Mouse (Mus musculus) lung, adult 18-20 months (tissue): ENCODE results near the gene Olfr190.
"Not testable (repeated sequence)": the region's sequence is repeated elsewhere in the genome, so short reads cannot be mapped to it uniquely, and the experiment has no call there.

Source experiments
- DNase-seq, 2 experiments: peaks; one replicate each; pipeline ENCODE4 v3.0.0; 2022; ENCODE audit warnings: mixed read lengths in 2 of 2

Gene Olfr190

DNA sequence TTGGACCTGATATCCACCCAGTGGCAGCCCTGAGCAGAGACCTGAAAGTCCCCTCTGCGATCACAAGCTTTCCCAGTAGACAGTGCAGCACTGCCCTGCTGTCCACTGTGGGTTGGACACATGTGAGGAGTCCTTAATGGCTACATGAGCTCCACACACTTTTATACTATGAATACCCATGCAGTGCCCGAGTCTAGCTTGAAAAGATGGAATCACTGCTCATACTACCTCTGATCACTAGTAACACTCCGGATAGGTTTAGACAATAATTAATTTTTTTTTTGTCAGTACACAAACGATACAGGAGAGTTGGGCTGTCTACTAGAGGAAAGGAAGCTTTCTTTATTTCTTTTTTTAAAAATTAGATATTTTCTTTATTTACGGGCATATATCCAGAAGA, at the start of gene Olfr190:
Olfr190 (minus strand) TSS at position 101 of the 400 bp plus-strand sequence.
- DNase-seq = no peak

GRCm38 (mm10) chr16:59120969-59121368, 43.2 kb upstream of the Olfr190 start, which contains the start of gene Olfr194:
TSS of gene Olfr194 (minus strand) at chr16:59121069.
- DNase-seq = no peak

GRCm38 (mm10) chr16:59111781-59112180, 34.0 kb upstream of the Olfr190 start, which contains the start of gene Olfr193:
TSS of gene Olfr193 (minus strand) at chr16:59111881.
- DNase-seq = no peak

- not testable (repeated sequence) for DNase-seq
Measured at GRCm38 (mm10) chr16:59108522-59108921, 30.7 kb upstream of the Olfr190 start.

- no peak for DNase-seq
Measured at GRCm38 (mm10) chr16:59105312-59105711, 27.5 kb upstream of the Olfr190 start.

DNA sequence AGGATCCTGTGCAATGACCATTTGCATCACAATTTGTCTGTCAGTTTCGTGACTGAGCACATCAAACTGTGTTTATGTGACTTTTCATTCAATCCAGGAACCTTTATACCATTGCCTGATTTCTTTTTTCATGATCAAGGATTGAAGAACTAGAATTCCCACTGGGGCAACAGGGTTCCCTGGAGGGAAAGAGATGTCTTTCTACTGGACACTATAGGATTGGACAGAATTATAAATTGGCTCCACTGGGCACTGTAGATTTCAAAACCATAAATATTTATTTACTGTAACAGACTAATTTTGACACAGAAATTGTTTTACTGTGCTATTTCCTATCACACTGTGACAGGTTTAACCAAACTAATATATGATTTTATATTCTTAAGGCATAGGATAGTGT, 11.9 kb upstream of the Olfr190 start, which contains the start of gene Olfr191:
Olfr191 (minus strand) TSS at position 101 of the 400 bp plus-strand sequence.
- DNase-seq = not testable (repeated sequence)

GRCm38 (mm10) chr16:59081113-59081512, 3.3 kb upstream of the Olfr190 start:
- DNase-seq = not testable (repeated sequence)

DNA sequence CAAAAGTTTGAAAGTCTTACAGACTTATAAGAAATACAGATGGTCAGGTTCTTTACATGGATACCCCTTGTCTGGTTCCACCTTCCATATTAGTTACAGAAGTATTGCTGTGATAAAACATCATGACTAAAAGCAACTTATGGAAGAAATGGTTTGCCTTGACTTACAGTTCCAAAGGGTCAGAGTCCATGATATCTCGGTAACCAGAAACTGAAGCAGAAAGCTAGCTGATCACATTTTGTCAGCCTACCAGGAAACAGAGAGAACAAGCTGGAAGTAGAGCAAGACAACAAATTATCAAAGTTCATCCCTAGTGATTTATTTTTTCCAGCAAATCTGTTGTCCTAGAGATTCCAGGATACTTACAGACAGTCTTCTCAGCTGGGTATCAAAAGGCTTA, 4.3 kb downstream of the Olfr190 start:
- no peak for DNase-seq

- DNase-seq = no peak
Measured at GRCm38 (mm10) chr16:59071755-59072154, 6.0 kb downstream of the Olfr190 start.

- not testable (repeated sequence) for DNase-seq
Measured at GRCm38 (mm10) chr16:59062411-59062810, 15.4 kb downstream of the Olfr190 start.

DNA sequence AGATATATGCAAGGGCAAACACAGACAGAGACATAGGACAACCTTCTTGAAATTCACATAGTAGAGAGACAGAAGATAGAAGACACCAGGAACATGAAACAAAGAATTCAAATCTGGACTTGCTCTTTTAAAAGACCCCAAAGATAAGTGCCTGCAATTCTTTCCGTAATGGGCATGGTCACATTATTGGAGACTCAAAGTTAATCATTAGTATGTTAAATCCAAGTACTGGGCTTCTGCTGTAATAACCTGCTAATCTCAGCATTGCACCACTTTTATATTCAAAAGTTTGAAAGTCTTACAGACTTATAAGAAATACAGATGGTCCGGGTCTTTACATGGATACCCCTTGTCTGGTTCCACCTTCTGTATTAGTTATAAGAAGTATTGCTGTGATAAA, 28.5 kb downstream of the Olfr190 start:
- not testable (repeated sequence) for DNase-seq

- DNase-seq = no peak
Measured at GRCm38 (mm10) chr16:59048860-59049259, 28.9 kb downstream of the Olfr190 start.

GRCm38 (mm10) chr16:59047579-59047978, 30.2 kb downstream of the Olfr190 start:
- DNase-seq = no peak

DNA sequence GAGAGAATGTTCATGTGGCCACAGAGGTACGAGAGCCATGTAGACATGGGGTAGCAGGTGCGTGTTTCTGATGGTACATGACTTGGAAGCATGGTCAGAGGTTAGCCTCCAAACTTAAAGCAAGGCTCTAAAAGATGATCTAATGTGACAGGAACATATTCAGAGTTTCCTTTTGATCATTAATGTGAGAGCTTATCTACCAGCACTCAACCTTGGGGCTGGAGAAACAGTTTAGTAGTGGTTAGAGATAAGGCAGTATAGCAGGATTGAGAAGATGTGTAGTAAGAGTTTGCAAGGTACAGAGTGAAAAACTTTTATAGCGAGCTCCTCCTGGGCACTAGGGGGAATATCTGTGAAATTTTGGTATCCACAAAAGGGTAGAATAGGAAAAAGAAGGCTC, 32.0 kb downstream of the Olfr190 start:
- DNase-seq = no peak

DNA sequence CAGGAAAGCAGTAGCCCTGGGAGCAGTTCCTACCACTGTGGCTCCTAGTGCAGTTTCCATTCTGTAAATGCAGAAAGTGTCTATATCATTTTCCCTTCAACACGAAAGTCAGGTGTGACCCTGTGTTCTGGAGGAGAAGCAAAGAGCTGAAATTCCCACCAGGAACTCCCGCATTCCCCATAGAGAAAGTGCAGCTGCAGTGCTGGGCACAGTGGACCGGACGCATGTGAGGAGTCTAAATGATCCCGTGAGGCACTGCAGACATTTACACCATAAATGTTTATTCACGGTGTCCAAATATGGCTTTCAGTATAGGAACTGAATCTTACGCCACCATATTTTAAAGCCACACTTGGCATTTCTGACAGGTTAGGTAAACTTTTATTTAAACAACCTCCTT, 38.1 kb downstream of the Olfr190 start, which contains the start of gene Olfr187:
Olfr187 (minus strand) TSS at position 58 of the 400 bp plus-strand sequence.
- DNase-seq = no peak

DNA sequence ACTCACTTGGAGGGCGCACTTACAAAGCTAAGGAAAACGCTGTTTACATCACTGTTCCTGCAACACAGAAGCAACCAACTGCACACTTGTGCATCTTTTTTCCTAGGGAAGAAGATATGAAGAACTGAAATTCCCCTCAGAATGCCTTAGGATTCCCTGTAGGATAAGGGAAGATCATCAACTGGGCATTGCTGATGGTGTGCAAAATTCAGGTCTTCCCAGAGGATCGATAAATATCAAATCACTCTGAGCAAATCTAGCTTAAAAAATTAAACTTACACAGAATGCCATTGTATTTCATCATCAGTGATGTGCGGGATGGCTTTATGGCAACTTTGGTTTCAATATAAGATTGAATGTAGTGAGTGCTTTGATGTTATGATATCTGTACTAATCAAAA, 47.6 kb downstream of the Olfr190 start, which contains the start of gene Olfr186:
Olfr186 (minus strand) TSS at position 101 of the 400 bp plus-strand sequence.
- DNase-seq = no peak
